Mouse (Mus musculus): Measurements from ENCODE around the gene Upf1. TPM values are rescaled to one million over a fixed set of nuclear protein-coding genes. Genes with fewer than 3 reads are reported as not detected.

The Upf1 gene
- total RNA-seq, 2 experiments from 2014 or later = 30.6 to 30.8 TPM

DNA sequence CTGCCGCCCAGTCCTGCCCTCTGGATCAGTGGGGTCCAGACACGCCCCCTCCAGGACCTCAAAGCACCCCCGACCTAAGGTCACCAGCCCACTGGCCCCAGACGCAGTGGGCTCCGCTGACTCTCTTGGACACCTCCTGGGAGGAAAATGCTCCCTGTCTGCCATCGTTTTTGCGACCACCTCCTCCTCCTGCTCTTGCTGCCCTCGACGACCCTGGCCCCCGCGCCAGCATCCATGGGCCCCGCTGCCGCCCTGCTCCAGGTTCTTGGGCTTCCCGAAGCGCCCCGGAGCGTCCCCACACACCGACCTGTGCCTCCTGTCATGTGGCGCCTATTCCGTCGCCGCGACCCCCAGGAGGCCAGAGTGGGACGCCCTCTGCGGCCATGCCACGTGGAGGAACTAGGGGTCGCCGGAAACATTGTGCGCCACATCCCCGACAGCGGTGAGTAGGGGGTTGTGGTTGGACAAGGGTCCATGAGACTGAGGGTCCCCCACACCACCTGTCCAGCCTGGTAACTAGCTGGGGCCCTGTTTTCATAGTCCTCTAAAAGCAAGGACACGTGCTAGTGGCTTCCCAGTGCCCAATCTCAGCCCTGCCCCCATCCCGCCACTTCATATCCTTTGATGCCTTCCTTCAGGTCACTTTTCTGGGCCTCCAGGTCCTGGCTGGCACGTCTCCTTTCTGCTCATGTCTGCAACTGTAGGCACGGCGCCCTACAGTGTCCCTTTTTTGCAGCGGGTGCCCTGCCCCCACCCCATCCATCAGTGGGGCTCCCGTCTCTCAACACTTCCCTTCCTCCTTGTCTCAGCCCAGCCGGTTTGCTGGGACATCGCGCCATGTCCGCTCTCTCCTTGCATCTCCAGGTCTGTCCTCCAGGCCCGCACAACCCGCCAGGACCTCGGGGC is 23.0 kb downstream of the Upf1 start:
- ATAC-seq (replicated peaks; ENCODE audit: poor library complexity, severe bottlenecking) = peak; percentile 12; the same call in 1 of the 2 replicates

DNA sequence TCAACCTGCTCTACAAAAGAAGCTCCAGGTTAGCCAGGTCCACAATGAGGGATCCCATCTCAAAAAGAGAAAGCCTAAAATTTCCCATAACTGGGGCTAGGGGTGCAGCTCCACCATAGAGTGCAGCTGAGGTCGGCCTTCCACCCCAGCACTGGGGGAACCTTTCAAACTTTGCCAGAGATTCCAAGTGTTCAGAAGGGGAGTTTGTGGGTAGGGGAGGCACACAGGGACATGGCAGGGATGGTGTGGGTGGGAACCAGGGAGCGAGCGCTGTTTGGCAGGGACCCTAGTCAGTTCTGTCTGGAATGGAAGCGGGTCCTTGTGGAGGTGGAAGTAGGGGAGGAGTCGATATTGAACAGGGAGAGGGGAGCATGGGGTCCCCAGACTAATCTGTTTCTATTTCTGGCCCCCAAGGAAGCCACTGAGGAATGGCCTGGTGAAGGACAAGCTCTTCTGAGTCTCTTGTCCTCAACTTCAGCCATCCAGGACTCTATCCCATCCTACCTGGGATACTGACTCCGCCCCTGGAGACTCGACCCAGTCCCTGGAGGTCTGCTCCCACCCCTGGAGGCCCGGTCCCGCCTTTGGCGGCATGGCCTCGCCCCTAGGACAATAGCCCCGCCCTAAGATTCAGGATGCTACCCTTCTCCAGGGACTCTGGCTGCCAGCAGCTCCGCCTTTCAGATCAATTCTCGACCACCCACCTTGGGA is 23.8 kb downstream of the Upf1 start, which contains the start of gene Gdf1:
Gene Gdf1, plus strand, starts transcription at position 694 of the 711 bp plus-strand sequence.
- ATAC-seq (replicated peaks; ENCODE audit: poor library complexity, severe bottlenecking) = no peak; the same call in 1 of the 2 replicates

DNA sequence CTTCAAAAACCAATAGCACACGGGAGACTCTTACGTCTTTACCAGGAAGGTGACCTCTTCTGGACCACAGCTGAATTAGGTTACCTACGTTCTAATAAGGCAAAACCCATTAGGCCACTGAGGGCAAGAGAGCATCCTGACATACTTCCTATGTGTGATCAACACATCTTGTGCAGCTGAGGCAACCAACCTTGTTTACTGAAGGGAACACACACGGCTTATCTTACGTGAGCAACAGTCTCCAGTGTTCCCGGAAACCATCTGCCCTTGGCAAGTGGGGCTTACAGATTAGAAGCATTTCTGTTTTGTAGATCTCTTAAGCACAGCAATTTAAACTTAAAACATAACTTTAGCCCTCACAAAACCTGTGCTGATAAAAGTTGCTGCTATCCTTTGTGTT is 25.6 kb downstream of the Upf1 start:
- no peak for ATAC-seq (replicated peaks; ENCODE audit: poor library complexity, severe bottlenecking)

DNA sequence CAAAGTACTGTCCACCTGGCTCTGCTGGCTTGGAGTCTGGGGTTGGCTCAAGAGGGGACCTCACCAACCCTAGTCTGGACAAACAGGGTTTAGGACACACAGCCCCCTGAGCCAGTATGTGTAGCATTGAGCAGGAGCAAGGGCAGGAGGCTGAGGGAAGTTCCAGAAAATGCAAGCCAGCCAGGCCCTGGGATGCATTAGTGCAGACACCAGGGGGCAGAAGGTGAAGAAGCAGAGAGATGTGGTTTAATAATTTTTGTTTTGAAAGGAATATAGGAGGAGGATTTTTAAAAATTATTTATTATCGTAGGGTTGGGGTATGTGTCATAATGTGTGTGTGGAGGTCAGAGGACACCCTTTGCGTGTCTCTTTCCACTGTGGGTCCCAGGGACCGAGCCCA is 29.4 kb downstream of the Upf1 start:
- ATAC-seq (replicated peaks; ENCODE audit: poor library complexity, severe bottlenecking) = no peak

DNA sequence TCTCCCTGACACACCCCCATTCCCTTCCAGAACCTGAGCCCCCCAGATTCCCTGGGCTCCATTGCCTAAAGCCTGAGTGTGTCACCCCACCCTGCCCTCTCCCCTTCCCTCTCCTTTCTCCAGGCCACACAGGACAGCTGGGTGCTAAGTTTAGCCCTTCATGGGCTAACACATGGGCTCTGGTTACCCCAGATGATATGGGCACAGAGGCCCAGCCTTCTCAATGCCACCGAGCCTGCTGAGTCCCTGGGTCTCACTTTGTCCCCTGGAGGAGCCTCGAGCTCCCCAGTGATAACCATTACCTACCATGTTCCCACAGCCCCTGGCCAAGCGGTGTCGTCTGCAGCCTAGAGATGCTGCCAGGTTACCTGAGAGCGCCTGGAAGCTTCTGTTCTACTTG is 35.2 kb downstream of the Upf1 start:
- ATAC-seq (replicated peaks; ENCODE audit: poor library complexity, severe bottlenecking) = no peak

DNA sequence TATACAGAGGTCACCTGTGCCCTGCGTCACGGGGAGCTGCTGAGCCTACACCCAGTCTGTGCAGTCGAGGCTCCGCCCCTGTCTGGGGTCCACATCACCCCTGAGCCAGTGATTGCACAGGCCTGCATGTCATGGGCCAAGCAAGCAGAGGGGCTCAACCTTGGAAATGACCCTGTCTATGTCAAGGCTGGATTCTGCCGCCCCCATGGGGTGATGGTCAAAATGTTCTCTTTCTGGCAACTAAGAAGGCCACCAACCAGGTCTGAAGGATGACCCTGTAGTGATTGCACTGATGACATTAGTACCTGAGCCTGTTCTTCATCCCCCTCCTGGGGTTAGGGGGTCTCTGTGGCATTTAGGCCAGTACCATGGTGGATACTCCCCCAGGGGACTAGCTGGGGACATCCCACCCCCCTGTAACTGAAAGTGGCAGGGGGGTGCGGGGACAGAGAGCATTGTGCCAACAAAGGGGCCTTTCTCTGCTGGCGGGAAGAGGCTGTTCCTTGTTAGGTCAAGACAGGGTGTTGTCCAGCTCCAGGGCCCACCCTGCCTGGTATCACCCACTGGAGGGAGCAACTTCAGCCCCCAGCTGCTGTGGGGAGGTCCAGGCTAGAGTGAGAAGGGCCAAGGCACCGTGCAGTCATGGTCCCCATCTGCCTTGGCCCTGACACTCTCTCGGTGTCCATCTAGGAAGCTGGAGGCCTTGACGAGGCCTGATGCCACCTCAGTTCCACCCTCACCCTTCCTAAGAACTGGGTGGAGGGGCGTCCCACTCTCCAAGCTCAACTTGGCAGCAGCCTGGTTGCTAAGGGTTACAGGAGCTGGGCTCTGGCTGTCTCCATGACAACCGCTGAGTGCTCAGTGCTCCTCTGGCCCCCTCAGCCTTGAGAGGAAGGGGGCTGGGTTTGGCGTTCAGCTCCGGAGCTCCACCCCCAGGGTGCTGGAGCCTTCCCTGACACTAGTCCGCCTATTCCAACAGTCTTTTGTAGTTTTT is 36.3 kb downstream of the Upf1 start:
- ATAC-seq (replicated peaks; ENCODE audit: poor library complexity, severe bottlenecking) = peak; percentile 14; the same call in 1 of the 2 replicates

DNA sequence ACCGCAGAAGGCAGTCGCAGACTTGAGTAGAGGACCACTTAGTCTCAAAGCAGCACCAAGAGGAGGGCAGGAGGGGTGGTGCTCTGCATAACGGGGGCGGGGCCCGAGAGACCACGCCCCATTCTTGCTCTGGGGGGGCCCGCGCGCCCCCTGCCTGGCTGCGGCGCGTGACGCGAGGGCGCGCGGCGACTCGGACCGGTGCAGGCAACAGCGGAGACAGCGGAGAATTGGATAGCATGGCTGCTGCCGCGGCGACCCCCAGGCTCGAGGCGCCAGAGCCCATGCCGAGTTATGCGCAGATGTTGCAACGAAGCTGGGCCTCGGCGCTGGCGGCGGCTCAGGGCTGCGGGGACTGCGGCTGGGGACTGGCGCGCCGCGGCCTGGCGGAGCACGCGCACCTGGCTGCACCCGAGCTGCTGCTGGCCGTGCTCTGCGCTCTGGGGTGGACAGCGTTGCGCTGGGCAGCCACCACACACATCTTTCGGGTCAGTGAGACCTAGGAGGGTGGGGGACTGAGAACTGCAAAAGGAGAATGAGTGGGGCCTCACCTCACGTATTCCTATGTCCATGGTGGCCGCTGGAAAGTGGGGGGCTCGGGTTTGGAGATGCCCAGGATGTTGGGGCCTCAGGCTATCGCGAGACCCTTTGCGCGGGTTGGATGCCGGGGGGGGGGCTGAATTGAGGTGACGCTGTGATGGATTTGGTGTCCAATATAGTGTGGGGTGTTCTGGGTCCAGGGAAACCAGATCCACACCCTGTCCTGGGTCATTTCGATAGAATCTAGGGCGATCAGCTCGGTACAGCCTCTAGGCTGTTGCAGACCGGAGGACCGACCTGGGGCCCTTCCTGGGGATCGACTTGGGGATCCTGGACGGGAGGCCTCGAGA is 37.2 kb downstream of the Upf1 start, which contains the start of gene Cers1:
Gene Cers1, plus strand, starts transcription at position 152 of the 887 bp plus-strand sequence.
- ATAC-seq (replicated peaks; ENCODE audit: poor library complexity, severe bottlenecking) = peak; percentile 57

DNA sequence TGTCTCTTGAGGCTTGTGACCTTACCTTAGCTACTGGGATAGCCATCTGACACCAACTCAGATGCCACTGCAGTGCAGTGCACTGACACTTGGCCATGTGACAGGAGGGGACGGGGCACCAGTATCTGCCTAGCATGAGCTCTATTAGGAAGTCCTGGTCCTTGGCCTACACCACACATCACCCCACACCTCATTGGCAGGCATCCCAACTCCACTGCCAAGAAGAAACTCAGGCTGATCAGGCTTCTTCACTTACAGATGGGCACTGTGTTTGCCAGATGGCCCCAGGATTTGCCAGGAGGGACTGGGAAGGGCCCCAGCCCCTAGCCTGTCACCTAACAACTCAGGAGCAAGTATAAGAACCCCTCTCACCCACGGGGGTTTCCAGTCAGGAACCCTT is 39.7 kb downstream of the Upf1 start:
- ATAC-seq (replicated peaks; ENCODE audit: poor library complexity, severe bottlenecking) = no peak

DNA sequence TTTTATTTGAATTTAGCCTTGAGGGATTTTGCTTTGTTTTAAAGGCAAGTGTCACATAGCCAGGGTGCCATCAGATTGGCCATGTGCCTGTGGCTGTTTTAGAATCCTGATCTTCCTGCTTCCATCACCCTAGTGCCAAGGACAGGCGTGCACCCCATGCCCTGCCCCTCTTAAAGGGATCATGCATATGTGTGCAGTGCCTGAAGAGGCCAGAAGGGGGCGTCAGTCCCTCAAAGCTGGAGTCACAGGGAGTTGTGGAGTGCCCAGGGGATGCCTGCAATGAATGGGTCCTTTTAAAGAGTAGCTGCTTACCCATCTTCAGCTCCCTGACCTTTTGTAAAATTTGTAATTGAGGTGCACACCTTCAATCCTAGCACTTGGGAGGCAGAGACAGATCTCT is 43.8 kb downstream of the Upf1 start:
- ATAC-seq (replicated peaks; ENCODE audit: poor library complexity, severe bottlenecking) = peak; percentile 66

DNA sequence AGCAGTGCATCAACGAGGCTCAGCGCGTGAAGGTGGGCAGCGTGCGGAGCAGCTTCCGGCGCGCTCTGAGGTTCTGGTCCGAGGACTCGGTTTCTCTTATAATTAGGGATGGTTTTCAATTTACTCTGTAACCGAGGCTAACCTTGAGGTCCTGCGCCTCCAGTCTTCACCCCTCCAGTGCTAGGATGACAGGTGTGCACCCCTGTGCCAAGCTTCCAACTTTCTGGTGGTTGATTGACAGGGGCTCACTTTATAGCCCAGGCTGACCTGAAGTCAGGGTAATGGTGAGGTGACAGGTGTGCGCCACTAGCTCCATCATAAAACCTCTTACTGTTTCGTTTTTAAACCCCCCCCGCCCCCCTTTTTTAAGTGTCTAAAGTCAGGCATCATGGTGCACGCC is 50.2 kb downstream of the Upf1 start:
- ATAC-seq (replicated peaks; ENCODE audit: poor library complexity, severe bottlenecking) = no peak

DNA sequence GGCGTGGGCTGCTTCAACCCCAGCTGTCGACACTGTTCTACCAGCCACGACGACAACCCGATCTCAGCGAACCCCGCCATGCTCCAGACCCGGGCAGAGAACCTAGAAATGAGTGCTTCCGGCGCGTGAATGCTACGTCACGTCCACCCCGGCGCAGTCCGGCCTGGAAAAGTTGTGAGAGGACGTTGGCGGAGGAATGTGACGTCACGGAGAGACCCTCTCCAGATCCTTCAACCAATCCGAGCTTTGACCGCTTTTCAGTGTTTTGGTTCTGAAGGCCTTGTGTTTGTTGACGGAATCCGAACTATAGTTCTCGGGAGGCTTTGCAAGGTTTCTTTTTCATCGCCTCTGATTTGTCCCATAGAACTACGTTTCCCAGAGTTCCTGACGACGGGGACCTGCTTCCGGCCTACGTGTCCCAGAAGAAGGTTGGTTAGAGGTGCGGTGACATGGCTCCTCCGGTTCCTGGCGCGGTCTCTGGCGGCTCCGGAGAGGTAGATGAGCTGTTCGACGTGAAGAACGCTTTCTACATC is 50.7 kb downstream of the Upf1 start, which contains the start of the genes Ddx49 and Cope:
Gene Ddx49, minus strand, starts transcription at position 132 of the 533 bp plus-strand sequence.
Gene Cope, plus strand, starts transcription at position 161 of the 533 bp plus-strand sequence.
- peak; percentile 89 for ATAC-seq (replicated peaks; ENCODE audit: poor library complexity, severe bottlenecking)

DNA sequence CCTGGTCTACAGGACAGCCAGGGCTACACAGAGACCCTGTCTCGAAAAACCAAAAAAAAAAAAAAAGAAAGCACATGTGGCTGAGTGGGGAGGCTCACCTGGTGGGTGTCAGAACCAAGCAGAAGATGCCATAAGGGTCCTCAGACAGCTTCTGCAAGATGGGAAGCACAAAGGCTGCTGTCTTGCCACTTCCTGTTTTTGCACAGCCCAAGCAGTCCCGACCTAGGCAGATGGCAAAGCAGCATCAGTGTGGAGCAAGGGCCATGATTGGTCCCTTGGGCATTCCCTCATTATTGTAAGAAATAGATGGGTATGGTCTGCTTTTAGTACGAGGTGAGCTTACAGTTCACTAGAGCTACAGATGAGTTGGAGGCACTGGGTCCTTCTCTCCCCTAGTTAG is 52.2 kb downstream of the Upf1 start:
- ATAC-seq (replicated peaks; ENCODE audit: poor library complexity, severe bottlenecking) = peak; percentile 57

DNA sequence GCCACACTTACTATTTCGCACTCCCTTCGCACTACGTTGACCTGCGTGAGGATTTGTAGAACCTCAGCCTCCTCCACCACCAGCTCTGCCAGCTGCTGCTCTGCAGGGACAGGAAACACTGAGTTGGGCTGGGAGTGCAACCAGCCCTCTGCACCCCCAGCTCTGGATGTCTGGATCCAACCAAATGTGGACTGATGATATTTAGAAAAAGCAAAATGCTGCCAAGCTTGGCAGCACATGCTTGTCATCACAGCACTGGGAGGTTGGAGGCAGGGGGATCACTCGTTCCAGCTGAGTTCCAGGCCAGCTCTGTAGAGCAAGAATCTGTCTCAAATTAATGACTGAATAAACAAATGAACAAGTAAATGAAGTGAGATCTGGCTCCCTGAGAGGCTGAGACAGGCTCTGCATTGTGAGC is 59.1 kb downstream of the Upf1 start:
- ATAC-seq (replicated peaks; ENCODE audit: poor library complexity, severe bottlenecking) = no peak

DNA sequence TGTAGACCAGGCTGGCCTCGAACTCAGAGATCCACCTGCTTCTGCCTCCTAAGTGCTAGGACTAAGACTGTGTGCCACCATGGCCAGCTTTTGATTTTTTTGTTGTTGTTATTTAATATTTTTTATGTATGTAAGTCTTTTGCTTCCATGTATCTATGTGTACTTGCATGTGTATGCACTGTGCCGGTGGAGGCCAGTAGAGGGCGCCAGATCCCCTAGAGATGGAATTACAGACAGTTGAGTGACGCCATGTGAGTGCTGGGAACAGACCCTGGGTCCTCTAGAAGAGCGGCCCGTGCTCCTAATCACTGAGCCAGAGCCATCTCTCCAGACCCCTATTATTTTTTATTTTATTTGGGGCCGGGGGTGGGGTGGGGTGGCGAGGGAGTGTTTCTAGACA is 66.3 kb downstream of the Upf1 start:
- ATAC-seq (replicated peaks; ENCODE audit: poor library complexity, severe bottlenecking) = no peak

DNA sequence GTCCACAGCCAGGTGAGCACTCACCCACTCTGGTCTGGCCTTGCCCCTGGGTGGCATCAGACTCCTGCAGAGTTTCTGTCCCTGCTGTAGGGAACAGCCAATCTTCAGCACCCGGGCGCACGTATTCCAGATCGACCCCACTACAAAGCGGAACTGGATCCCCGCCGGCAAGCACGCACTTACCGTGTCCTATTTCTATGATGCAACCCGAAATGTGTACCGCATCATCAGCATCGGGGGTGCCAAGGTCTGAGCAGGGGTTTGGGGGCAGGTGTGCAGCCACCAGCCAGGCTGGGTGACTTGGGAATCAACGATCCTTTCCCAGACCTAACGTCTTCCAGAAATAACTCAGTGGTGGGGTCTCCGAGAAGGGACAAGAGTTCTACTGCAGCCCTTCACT is 67.8 kb downstream of the Upf1 start:
- no peak for ATAC-seq (replicated peaks; ENCODE audit: poor library complexity, severe bottlenecking)

DNA sequence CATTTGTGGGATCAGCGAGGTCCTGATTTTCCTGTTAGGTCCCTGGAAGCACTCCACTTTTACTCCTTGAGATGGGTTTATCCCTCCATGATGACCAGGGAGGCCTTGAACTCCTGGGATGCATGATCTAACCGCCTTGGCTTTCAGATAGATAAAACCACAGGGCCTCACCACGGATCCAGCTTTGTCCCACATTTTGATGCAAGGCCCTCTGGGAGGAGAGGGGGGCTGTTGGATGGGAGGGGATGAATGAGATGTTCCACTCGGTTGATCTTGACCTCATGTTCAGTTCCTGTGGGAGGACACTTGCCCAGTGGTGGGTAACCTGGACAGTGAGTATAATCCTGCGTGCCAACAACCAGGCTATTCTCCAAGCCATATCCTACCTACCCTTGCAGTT is 68.7 kb downstream of the Upf1 start:
- no peak for ATAC-seq (replicated peaks; ENCODE audit: poor library complexity, severe bottlenecking)

DNA sequence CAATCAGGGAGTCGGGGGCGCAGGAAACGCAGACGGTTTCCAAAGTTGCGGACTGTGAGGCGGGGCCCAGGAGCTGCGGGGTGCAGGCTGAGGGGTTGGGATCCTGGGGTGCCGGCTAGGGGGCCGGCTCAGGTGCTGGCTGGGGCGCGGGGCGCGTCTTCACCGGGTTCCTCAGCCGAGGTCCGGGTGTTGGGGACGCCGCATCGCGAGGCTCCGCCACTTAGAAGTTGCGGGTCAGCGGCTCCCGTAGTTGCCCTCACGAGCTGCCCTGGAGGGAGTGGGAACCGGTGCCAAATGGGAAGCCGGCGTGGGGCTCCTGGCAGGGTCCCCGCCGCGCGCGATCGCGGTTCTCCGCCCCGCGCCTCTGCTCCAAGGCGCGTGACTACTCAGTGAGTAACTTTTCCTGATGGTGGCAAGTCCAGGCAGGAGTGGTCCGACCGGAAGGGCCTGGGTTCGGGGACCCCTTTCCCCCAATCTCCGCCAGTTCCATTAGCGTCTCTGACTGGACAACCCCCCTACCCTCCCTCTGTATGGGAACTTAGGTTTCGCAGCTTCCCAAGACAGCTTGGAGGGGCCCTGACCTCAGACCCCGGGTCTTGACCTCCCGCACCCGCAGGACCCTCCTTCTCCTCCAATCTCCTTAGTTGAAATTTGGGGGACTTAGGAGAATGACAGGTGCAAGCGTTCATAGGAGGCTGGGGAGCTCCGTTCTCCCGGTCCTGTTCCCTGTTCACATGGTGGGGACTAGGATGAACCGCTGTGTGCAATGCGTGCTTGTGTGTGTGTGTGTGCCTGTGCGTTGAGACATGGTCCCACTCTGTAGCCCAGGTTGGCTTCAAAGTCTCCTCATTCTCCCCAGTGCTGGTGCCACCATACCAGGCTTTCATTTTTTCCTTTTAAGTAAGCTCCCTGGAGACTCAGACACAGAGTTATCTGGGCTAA is 69.7 kb downstream of the Upf1 start:
- ATAC-seq (replicated peaks; ENCODE audit: poor library complexity, severe bottlenecking) = 0 out of 2 replicates have a peak, but pooled peaks have one; percentile 2

Data from granulocyte monocyte progenitor cell, adult 5-6 weeks (primary cell).